Mouse (Mus musculus) liver, adult 2 months (tissue): Measurements from ENCODE around the gene Med28.
A peak's percentile ranks its signal among the peaks of the same experiment; 100 is the strongest.

Experiments
- CTCF ChIP-seq: fragments of 200-500 bp; IDR thresholded peaks from 2 replicates; pipeline ENCODE4 v1.5.1; 2011; ENCODE audit warnings: low read depth, low read length, control low read depth
- POLR2A ChIP-seq: fragments of 200-500 bp; IDR thresholded peaks from 2 replicates; pipeline ENCODE4 v1.6.1; 2011; ENCODE audit warnings: low read length, control low read depth; ENCODE audit not compliant: insufficient read depth; ENCODE audit errors: extremely low read depth

DNA sequence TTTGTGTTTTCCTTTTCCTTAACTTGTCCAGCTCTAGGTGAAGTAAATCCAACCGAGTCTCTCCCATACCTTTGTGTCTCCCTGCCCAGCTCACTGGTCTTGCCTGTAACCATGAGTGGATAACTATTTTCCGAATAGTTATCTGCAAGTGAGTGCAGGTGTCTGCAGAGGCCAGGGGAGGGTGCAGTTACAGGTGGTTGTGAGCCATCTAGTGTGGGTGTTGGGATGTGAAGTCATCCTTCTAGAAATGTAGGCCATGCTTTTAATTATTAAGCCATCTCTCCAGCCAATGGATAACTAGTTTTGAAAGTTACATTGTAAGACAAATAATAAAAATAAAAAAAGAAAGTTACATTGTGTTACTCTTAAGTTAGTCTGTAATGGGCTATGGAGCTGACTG lies 6.5 kb upstream of the Med28 start:
- no peak for TF ChIP-seq POLR2A
- peak; percentile 35; the same call in 1 of the 2 replicates for TF ChIP-seq CTCF
